Mouse (Mus musculus) urinary bladder, postnatal 25 days (tissue): Measurements from ENCODE around the gene Chmp1a.

Experiments used
- DNase-seq: peaks from one replicate; pipeline ENCODE4 v3.0.0; 2022; ENCODE audit warnings: low spot score

Gene Chmp1a

DNA sequence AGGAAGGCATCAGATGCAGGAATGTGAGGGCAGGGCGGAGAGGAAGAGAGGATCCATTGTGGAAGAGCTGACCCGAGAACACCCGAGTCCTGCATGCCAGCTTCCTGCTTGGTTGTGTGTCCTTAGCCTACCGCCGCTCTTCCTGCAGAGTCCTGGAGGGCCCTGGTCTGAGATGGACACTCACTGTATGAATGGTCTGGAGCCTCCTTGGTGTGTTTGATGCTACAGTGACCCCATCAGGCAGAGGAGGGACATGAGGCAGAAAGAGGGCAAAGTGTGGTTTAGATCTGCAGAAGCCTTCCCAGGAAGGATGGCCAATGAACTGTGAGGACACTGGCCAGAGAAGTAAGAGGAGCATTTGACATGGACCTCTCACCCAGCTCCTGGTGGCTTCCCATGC lies 57.4 kb downstream of the Chmp1a start:
- no peak for DNase-seq
